20 mouse cellular contexts compared by ENCODE assay signal in genomic region chr13:52172706-52173346, GRCm38 (mm10).
"Had no signal": no experiment of that assay in that cellular context is flagged by ENCODE, and none has a peak within 500 bp of the region (broad histone marks: within the 10 kb centered on the region; RNA-seq: fewer than 3 reads in every experiment).

No protein-coding gene starts in this region.

- H3K4me3 ChIP-seq: liver, embryonic 13.5 days; liver, embryonic 15.5 days; midbrain, embryonic 10.5 days; midbrain, embryonic 12.5 days; myocyte; neural tube, embryonic 13.5 days; neural tube, embryonic 15.5 days; stomach, embryonic 15.5 days had no signal

- H3K9me3 ChIP-seq: liver, embryonic 13.5 days; liver, embryonic 15.5 days; midbrain, embryonic 10.5 days; midbrain, embryonic 12.5 days; neural tube, embryonic 13.5 days; neural tube, embryonic 15.5 days; stomach, embryonic 15.5 days had no signal

- H3K36me3 ChIP-seq: liver, embryonic 13.5 days; liver, embryonic 15.5 days; midbrain, embryonic 10.5 days; midbrain, embryonic 12.5 days; neural tube, embryonic 13.5 days; neural tube, embryonic 15.5 days; stomach, embryonic 15.5 days had no signal

- H3K27ac ChIP-seq: liver, embryonic 13.5 days; liver, embryonic 15.5 days; midbrain, embryonic 10.5 days; midbrain, embryonic 12.5 days; neural tube, embryonic 13.5 days; neural tube, embryonic 15.5 days; stomach, embryonic 15.5 days; stomach, postnatal 0 days had no signal

- H3K4me1 ChIP-seq: liver, embryonic 13.5 days; liver, embryonic 15.5 days; midbrain, embryonic 12.5 days; neural tube, embryonic 13.5 days; neural tube, embryonic 15.5 days; stomach, embryonic 15.5 days had no signal

- H3K4me2 ChIP-seq: liver, embryonic 11.5 days; liver, embryonic 13.5 days; liver, embryonic 15.5 days; midbrain, embryonic 12.5 days; neural tube, embryonic 13.5 days; neural tube, embryonic 15.5 days; stomach, embryonic 15.5 days had no signal

- H3K9ac ChIP-seq: liver, embryonic 13.5 days; liver, embryonic 15.5 days; liver, postnatal 0 days; midbrain, embryonic 12.5 days; neural tube, embryonic 13.5 days; neural tube, embryonic 15.5 days; stomach, embryonic 15.5 days had no signal

- ATAC-seq: liver, postnatal 0 days; midbrain, embryonic 16.5 days had no signal

- H3K27me3 ChIP-seq: liver, embryonic 13.5 days; liver, embryonic 15.5 days; neural tube, embryonic 13.5 days; neural tube, embryonic 15.5 days; stomach, embryonic 15.5 days had no signal

- DNase-seq: liver, embryonic 13.5 days; liver, postnatal 0 days; midbrain, embryonic 14.5 days; retina, postnatal 1 day; right cerebral cortex, adult 18-20 months; right cerebral cortex, postnatal 25 days; right cerebral cortex, postnatal 4 days; thymus, adult 2 months; thymus, postnatal 25 days; thymus, postnatal 4 days had no signal
